Mouse (Mus musculus) hindbrain, embryonic 11.5 days (tissue): ENCODE results near the gene Fads2. TPM values are rescaled to one million over a fixed set of nuclear protein-coding genes. Genes with fewer than 3 reads are reported as not detected.

Experiments used
- ATAC-seq: fragments of 200-750 bp; cut with Nextera tagmentation; 2 replicates; pipeline ENCODE4 v1.8.0; 2017; ENCODE audit warnings: mild to moderate bottlenecking, moderate TSS enrichment, moderate library complexity; ENCODE audit not compliant: low FRiP score
- DNase-seq: peaks from one replicate; pipeline ENCODE4 v3.0.0-alpha.2; 2015; ENCODE audit warnings: low spot score
- H3K27ac ChIP-seq: fragments of 300-500 bp; sonication (generic); 2 replicates; pipeline ENCODE4 v1.5.1; 2014; ENCODE audit warnings: mild to moderate bottlenecking, low read depth, low read length
- H3K27me3 ChIP-seq: fragments of 300-500 bp; sonication (generic); 2 replicates; pipeline ENCODE4 v1.6.1; 2014; ENCODE audit warnings: mild to moderate bottlenecking, low read length, moderate library complexity, mixed read lengths; ENCODE audit not compliant: control insufficient read depth, insufficient read depth
- H3K36me3 ChIP-seq: fragments of 300-500 bp; sonication (generic); 2 replicates; pipeline ENCODE4 v1.6.1; 2014; ENCODE audit warnings: mild to moderate bottlenecking, low read length, moderate library complexity, mixed read lengths; ENCODE audit not compliant: control insufficient read depth, insufficient read depth
- H3K4me1 ChIP-seq: fragments of 300-500 bp; sonication (generic); replicated peaks from 2 replicates; pipeline ENCODE4 v1.6.1; 2014; ENCODE audit warnings: low read length, mixed read lengths; ENCODE audit not compliant: control insufficient read depth, insufficient read depth
- H3K4me2 ChIP-seq: fragments of 300-500 bp; sonication (generic); replicated peaks from 2 replicates; pipeline ENCODE4 v1.6.1; 2014; ENCODE audit warnings: mild to moderate bottlenecking, low read depth, low read length
- H3K4me3 ChIP-seq: fragments of 300-500 bp; sonication (generic); 2 replicates; pipeline ENCODE4 v1.5.1; 2014; ENCODE audit warnings: low read depth, low read length
- H3K9ac ChIP-seq: fragments of 300-500 bp; sonication (generic); 2 replicates; pipeline ENCODE4 v1.6.1; 2014; ENCODE audit warnings: low read depth, low read length
- H3K9me3 ChIP-seq: fragments of 300-500 bp; sonication (generic); 2 replicates; pipeline ENCODE4 v1.6.1; 2016; ENCODE audit warnings: low read length; ENCODE audit not compliant: control insufficient read depth
- WGBS: fragments of 180-500 bp; shearing (Covaris S2); extraction: QIAGEN DNeasy Blood & Tissue Kit; methylation state at CpG from one replicate; pipeline ENCODE4 v1.1.7; 2014; 5-methylcytosine and 5-hydroxymethylcytosine counted together
- polyA plus RNA-seq: library from polyadenylated mRNA; unstranded; fragments of >200 nt; fragmentation: Nextera tagmentation; extraction: Ambion mirVana; gene quantifications from 2 replicates; pipeline ENCODE4 v1.2.1, GENCODE M21; 2014

Gene Fads2
- polyA plus RNA-seq, 1 experiment from 2014 or later: 62.9 TPM

GRCm38 (mm10) chr19:10071166-10071565 lies 30.4 kb downstream of the Fads2 start:
- H3K36me3 ChIP-seq: peaks cover 68% of the 10 kb centered on the region
- no peaks in the 10 kb centered on the region for H3K9me3 ChIP-seq
- no peak overlapping the region for H3K9ac ChIP-seq
- no peak overlapping the region for H3K4me3 ChIP-seq
- no peaks in the 10 kb centered on the region for H3K4me1 ChIP-seq
- no peak overlapping the region for H3K4me2 ChIP-seq
- ATAC-seq: no peak
- no peaks in the 10 kb centered on the region for H3K27me3 ChIP-seq
- DNase-seq: no peak
- WGBS: 86% methylated on average over 5 of the region's 5 CpGs
- no peak overlapping the region for H3K27ac ChIP-seq

- Histone ChIP-seq H3K27ac (no peak overlapping the region), H3K9me3 (no peaks in the 10 kb centered on the region), H3K27me3 (no peaks in the 10 kb centered on the region), H3K4me3 (no peak overlapping the region), H3K4me2 (no peak overlapping the region), H3K36me3 (peaks cover 66% of the 10 kb centered on the region), H3K4me1 (no peaks in the 10 kb centered on the region), H3K9ac (no peak overlapping the region)
- ATAC-seq: no peak
- no peak for DNase-seq
- 95% methylated on average over 8 of the region's 8 CpGs for WGBS
Measured at GRCm38 (mm10) chr19:10070186-10070980, 31.2 kb downstream of the Fads2 start.

DNA sequence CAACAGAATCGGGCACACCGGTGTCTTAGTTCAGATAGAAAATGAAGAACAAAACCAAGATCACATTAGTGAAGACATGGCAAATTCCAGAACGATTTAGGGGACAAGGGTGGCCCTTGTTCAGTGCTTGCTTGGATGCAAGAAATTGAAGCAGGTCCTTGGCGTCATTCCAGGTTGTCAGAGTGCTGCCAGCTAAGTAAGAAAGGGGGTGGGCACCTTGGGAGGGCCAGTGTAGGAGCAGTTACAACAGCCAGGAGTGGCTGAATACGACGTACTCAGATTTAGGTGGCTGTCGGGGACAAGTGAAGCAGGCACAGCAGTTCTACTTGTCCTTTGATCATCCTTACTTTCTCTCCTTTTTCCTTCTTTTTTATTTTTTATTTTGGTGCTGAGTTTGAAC lies 33.8 kb downstream of the Fads2 start:
- no peak for DNase-seq
- no peaks in the 10 kb centered on the region for H3K27me3 ChIP-seq
- H3K4me1 ChIP-seq: no peaks in the 10 kb centered on the region
- no peak overlapping the region for H3K27ac ChIP-seq
- 93% methylated on average over 7 of the region's 7 CpGs for WGBS
- no peaks in the 10 kb centered on the region for H3K9me3 ChIP-seq
- no peak overlapping the region for H3K9ac ChIP-seq
- no peak overlapping the region for H3K4me2 ChIP-seq
- ATAC-seq: no peak
- H3K36me3 ChIP-seq: peaks cover 55% of the 10 kb centered on the region
- no peak overlapping the region for H3K4me3 ChIP-seq

DNA sequence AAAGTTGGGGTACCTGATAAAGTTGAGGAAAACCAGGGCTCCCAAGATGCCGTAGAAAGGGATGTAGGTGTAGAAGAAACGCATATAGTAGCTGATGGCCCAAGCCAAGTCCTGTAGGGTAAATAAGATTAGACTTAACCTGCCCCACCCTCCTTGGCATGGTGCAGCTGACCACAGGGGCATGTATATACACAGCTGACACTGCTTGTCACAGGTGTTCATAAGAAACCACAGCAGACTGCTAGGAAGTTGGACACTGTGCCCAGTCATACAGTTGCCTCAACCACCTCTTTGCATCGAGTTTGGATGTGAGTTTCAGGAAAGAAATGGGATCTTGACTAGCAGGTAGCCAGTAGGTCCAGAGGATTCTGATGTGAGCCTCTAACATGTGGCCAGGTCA lies 35.0 kb downstream of the Fads2 start:
- H3K4me3 ChIP-seq: no peak overlapping the region
- H3K36me3 ChIP-seq: peaks cover 57% of the 10 kb centered on the region
- no peaks in the 10 kb centered on the region for H3K9me3 ChIP-seq
- H3K4me2 ChIP-seq: no peak overlapping the region
- WGBS: 90% methylated on average over 3 of the region's 3 CpGs
- H3K4me1 ChIP-seq: no peaks in the 10 kb centered on the region
- DNase-seq (no peak), ATAC-seq (no peak)
- no peaks in the 10 kb centered on the region for H3K27me3 ChIP-seq
- H3K9ac ChIP-seq: no peak overlapping the region
- no peak overlapping the region for H3K27ac ChIP-seq

- H3K4me1 ChIP-seq: no peaks in the 10 kb centered on the region
- 92% methylated on average over 4 of the region's 4 CpGs for WGBS
- no peak for DNase-seq
- no peaks in the 10 kb centered on the region for H3K27me3 ChIP-seq
- H3K4me2 ChIP-seq: no peak overlapping the region
- ATAC-seq: no peak
- H3K4me3 ChIP-seq: no peak overlapping the region
- peaks cover 57% of the 10 kb centered on the region for H3K36me3 ChIP-seq
- no peak overlapping the region for H3K27ac ChIP-seq
- no peaks in the 10 kb centered on the region for H3K9me3 ChIP-seq
- no peak overlapping the region for H3K9ac ChIP-seq
Measured at GRCm38 (mm10) chr19:10066189-10066500, 35.4 kb downstream of the Fads2 start.

GRCm38 (mm10) chr19:10065465-10066188 lies 35.9 kb downstream of the Fads2 start:
- no peak overlapping the region for H3K4me3 ChIP-seq
- no peaks in the 10 kb centered on the region for H3K27me3 ChIP-seq
- no peak overlapping the region for H3K9ac ChIP-seq
- 92% methylated on average over 5 of the region's 5 CpGs for WGBS
- no peaks in the 10 kb centered on the region for H3K4me1 ChIP-seq
- no peak for ATAC-seq
- no peak overlapping the region for H3K4me2 ChIP-seq
- H3K36me3 ChIP-seq: peaks cover 53% of the 10 kb centered on the region
- no peak for DNase-seq
- H3K27ac ChIP-seq: no peak overlapping the region
- no peaks in the 10 kb centered on the region for H3K9me3 ChIP-seq

GRCm38 (mm10) chr19:10064173-10065012 lies 37.2 kb downstream of the Fads2 start:
- Histone ChIP-seq H3K4me3 (no peak overlapping the region), H3K27ac (no peak overlapping the region), H3K4me2 (no peak overlapping the region), H3K9me3 (no peaks in the 10 kb centered on the region), H3K9ac (no peak overlapping the region), H3K27me3 (no peaks in the 10 kb centered on the region), H3K4me1 (no peaks in the 10 kb centered on the region), H3K36me3 (peaks cover 41% of the 10 kb centered on the region)
- no peak for DNase-seq
- no peak for ATAC-seq
- WGBS: 87% methylated on average over 10 of the region's 10 CpGs

DNA sequence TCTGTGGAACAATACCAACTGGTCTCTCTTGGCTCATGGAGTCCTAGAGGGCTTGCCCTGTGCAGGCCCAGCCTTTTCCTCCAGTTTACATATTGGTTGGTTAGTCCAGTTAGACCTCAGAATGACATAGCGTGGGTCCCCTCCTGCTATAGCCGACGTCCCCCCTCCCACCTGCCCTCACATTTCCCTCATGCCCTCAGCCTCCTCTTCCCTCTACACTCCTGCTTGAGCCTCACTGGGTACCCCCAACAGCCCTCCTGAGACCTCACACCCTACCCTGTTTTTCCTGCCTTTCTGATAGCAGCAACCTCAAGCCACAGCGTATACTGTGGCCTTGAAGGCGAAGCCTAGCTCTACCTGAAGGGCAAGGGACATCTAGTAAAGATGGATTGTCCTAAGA lies 38.7 kb downstream of the Fads2 start:
- H3K36me3 ChIP-seq: peaks cover 39% of the 10 kb centered on the region
- 97% methylated on average over 5 of the region's 5 CpGs for WGBS

More for the DNA sequence above, 38.7 kb downstream of the Fads2 start:
- no peak overlapping the region for H3K27ac ChIP-seq
- no peak for ATAC-seq
- H3K4me1 ChIP-seq: no peaks in the 10 kb centered on the region
- no peak overlapping the region for H3K9ac ChIP-seq
- H3K4me3 ChIP-seq: no peak overlapping the region
- H3K9me3 ChIP-seq: no peaks in the 10 kb centered on the region
- no peaks in the 10 kb centered on the region for H3K27me3 ChIP-seq
- no peak for DNase-seq
- no peak overlapping the region for H3K4me2 ChIP-seq
